Mouse (Mus musculus) midbrain, embryonic 16.5 days (tissue): ENCODE results near the gene Ehd4. TPM values are rescaled to one million over a fixed set of nuclear protein-coding genes. Genes with fewer than 3 reads are reported as not detected.

Experiments used
- ATAC-seq: fragments of 200-750 bp; cut with Nextera tagmentation; 2 replicates; pipeline ENCODE4 v1.8.0; 2017; ENCODE audit warnings: moderate TSS enrichment
- H3K27ac ChIP-seq: fragments of 300-500 bp; sonication (generic); 2 replicates; pipeline ENCODE4 v1.5.1; 2014; ENCODE audit warnings: mild to moderate bottlenecking, low read length, mixed read lengths
- H3K27me3 ChIP-seq: fragments of 300-500 bp; sonication (generic); 2 replicates; pipeline ENCODE4 v1.6.1; 2014; ENCODE audit warnings: low read depth, low read length, mixed read lengths; ENCODE audit not compliant: control insufficient read depth, insufficient read depth
- H3K36me3 ChIP-seq: fragments of 300-500 bp; sonication (generic); 2 replicates; pipeline ENCODE4 v1.6.1; 2014; ENCODE audit warnings: mild to moderate bottlenecking, low read length, moderate library complexity, mixed read lengths; ENCODE audit not compliant: control insufficient read depth, insufficient read depth
- H3K4me1 ChIP-seq: fragments of 300-500 bp; sonication (generic); 2 replicates; pipeline ENCODE4 v1.6.1; 2014; ENCODE audit warnings: mild to moderate bottlenecking, low read length, mixed read lengths; ENCODE audit not compliant: control insufficient read depth, insufficient read depth
- H3K4me2 ChIP-seq: fragments of 300-500 bp; sonication (generic); 2 replicates; pipeline ENCODE4 v1.6.1; 2014; ENCODE audit warnings: mild to moderate bottlenecking, low read length, mixed read lengths
- H3K4me3 ChIP-seq: fragments of 300-500 bp; sonication (generic); 2 replicates; pipeline ENCODE4 v1.5.1; 2014; ENCODE audit warnings: low read depth, mild to moderate bottlenecking, low read length, moderate library complexity, mixed read lengths
- H3K9ac ChIP-seq: fragments of 300-500 bp; sonication (generic); 2 replicates; pipeline ENCODE4 v1.6.1; 2014; ENCODE audit warnings: low read depth, low read length, mixed read lengths
- H3K9me3 ChIP-seq: fragments of 300-500 bp; sonication (generic); replicated peaks from 2 replicates; pipeline ENCODE4 v1.6.1; 2014; ENCODE audit warnings: mild to moderate bottlenecking, low read length, mixed read lengths; ENCODE audit not compliant: control insufficient read depth, poor library complexity, severe bottlenecking
- WGBS: fragments of 180-500 bp; shearing (Covaris S2); extraction: QIAGEN DNeasy Blood & Tissue Kit; methylation state at CpG from one replicate; pipeline ENCODE4 v1.1.7; 2014; 5-methylcytosine and 5-hydroxymethylcytosine counted together
- polyA plus RNA-seq: library from polyadenylated mRNA; unstranded; fragments of >200 nt; fragmentation: Nextera tagmentation; extraction: Ambion mirVana; gene quantifications from 2 replicates; pipeline ENCODE4 v1.2.1, GENCODE M21; 2015

Gene Ehd4
- polyA plus RNA-seq, 1 experiment from 2014 or later = 11.5 TPM

DNA sequence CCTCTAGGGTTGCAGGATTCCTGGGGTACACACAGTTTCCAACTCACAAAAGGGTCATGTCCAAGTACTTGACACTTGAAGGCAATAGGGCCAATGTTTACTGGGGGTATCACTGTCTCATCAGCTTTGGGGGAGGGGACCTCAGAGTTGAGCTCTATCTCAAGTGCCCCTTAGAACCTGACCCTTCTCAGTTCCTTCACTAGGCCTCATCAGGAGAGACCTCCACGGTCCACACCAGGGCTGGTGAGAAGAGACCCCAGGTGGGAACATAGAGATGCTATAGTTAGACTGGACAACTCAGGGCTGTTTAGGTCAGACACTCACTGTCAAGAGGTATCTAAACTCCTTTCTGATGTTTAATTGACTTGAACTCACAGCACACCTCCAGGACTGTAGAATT, 15.3 kb downstream of the Ehd4 start:
- H3K9ac ChIP-seq = no peak overlapping the region
- no peak for ATAC-seq
- H3K9me3 ChIP-seq = no peaks in the 10 kb centered on the region
- no peak overlapping the region for H3K27ac ChIP-seq
- H3K27me3 ChIP-seq = no peaks in the 10 kb centered on the region
- no peak overlapping the region for H3K4me2 ChIP-seq
- no peaks in the 10 kb centered on the region for H3K36me3 ChIP-seq
- 93% methylated on average over 1 of the region's 1 CpGs for WGBS
- no peaks in the 10 kb centered on the region for H3K4me1 ChIP-seq
- H3K4me3 ChIP-seq = no peak overlapping the region

DNA sequence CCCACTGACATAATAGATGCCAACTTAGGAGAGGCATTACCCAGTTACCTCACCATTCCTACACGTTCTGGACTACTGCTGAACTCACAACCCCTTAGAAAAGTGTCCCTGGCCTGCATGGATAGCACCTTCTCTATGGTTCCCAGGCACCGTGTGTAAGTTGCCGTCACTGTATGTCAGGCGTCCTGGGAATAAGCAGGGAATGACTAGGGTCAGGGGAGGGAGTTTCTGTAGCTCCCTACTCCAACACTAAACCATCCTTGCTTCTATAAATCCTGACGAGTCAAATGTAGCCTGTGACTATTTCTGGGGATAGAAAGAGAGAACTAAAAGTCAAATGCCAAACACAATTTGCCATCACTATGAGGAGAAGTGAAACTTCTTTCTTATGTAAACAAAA, 17.1 kb downstream of the Ehd4 start:
- H3K27ac ChIP-seq = no peak overlapping the region
- no peak overlapping the region for H3K9ac ChIP-seq
- WGBS = 80% methylated on average over 5 of the region's 5 CpGs
- H3K4me1 ChIP-seq = no peaks in the 10 kb centered on the region
- no peaks in the 10 kb centered on the region for H3K36me3 ChIP-seq
- no peak overlapping the region for H3K4me3 ChIP-seq
- no peak overlapping the region for H3K4me2 ChIP-seq
- H3K9me3 ChIP-seq = no peaks in the 10 kb centered on the region
- no peaks in the 10 kb centered on the region for H3K27me3 ChIP-seq
- no peak for ATAC-seq

DNA sequence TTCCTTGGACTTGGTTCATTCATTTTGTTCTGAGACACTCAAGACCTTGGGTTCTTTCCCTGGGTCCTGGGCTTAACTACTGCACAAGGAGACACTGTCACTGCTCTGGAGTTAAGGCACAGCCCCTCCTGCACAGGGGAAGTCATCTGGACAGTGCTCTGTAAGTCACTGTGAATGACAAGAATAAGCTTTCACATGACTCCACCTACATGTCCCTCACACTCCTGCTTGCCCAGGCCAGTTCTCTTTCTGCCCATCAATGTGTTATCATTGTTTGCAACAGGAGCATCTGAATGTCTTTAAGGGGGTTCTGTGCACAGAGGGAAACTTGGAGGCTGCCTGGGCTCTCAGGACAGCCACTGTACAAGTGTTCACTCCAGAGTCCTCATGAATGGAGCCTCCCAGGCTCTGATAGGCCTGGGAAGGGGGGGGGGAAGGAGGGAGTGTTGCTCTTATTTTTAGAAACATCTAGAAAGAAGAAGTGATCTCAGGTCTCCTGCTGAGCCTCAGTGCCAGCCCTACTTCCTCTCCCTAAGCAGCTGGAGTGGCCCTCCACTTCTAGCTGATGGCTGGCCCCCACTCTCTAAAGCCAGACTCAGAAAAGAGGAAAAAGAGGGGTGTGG, 19.8 kb downstream of the Ehd4 start:
- Histone ChIP-seq H3K9ac (no peak overlapping the region), H3K4me2 (no peak overlapping the region), H3K36me3 (no peaks in the 10 kb centered on the region), H3K27me3 (no peaks in the 10 kb centered on the region), H3K9me3 (no peaks in the 10 kb centered on the region), H3K4me1 (no peaks in the 10 kb centered on the region), H3K27ac (no peak overlapping the region), H3K4me3 (no peak overlapping the region)
- no peak for ATAC-seq

DNA sequence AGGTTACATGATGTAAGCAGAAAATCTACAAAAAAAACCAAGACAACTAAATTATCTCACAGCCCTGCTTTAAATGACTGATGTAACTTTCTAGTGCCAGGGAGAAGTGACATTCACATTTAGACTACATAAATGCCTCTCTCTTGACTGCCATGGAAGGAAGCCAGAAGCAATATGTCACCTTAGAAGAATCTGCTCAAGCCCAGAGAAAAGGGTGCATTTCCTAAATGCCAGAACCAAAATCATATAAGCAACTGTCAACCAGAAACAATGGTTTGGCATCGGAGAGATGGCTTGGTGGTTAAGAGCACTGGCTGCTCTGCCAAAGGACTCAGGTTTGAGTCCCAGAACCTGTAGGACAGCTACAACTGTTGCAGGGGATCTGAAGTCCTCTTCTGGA, 22.5 kb downstream of the Ehd4 start:
- H3K4me2 ChIP-seq = no peak overlapping the region
- H3K27me3 ChIP-seq = no peaks in the 10 kb centered on the region
- H3K36me3 ChIP-seq = no peaks in the 10 kb centered on the region
- no peak overlapping the region for H3K9ac ChIP-seq
- H3K27ac ChIP-seq = no peak overlapping the region
- no peaks in the 10 kb centered on the region for H3K9me3 ChIP-seq
- WGBS = 93% methylated on average over 1 of the region's 1 CpGs
- no peak for ATAC-seq
- H3K4me3 ChIP-seq = no peak overlapping the region
- H3K4me1 ChIP-seq = no peaks in the 10 kb centered on the region

DNA sequence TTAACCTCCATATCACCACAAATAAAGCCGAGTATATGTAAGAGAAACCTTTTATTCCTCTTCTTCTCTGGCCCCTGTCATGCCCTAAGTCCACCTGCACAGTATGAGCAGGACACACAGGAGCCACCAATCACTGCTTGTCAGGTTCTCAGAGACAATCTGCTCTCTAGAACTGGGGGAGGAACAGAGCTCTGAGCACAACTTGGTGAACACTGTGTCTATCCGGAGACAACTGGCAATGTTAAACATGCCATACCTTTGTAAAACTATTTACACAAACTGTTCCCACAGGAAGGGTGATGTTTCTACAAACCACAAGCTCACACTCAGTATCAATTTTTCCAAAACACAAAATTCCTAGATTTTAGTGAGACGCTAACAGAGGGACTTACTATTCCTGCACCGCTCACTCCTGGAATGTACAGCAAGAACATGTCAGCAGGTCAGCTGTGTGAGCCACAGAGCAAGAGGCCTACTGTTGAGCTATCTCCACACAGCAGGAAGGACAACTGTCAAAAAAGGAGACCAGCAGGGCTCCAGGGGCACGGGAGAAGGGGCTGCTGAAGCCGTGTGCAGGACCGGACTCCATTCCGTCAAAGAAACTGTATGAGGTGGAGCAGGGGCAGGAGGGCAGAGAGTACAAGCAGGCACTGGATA, 25.0 kb downstream of the Ehd4 start:
- no peak overlapping the region for H3K27ac ChIP-seq
- H3K9me3 ChIP-seq = no peaks in the 10 kb centered on the region
- H3K4me3 ChIP-seq = no peak overlapping the region
- no peaks in the 10 kb centered on the region for H3K27me3 ChIP-seq
- H3K4me2 ChIP-seq = no peak overlapping the region
- no peak for ATAC-seq
- 72% methylated on average over 8 of the region's 8 CpGs for WGBS
- H3K9ac ChIP-seq = no peak overlapping the region
- no peaks in the 10 kb centered on the region for H3K4me1 ChIP-seq
- H3K36me3 ChIP-seq = no peaks in the 10 kb centered on the region

DNA sequence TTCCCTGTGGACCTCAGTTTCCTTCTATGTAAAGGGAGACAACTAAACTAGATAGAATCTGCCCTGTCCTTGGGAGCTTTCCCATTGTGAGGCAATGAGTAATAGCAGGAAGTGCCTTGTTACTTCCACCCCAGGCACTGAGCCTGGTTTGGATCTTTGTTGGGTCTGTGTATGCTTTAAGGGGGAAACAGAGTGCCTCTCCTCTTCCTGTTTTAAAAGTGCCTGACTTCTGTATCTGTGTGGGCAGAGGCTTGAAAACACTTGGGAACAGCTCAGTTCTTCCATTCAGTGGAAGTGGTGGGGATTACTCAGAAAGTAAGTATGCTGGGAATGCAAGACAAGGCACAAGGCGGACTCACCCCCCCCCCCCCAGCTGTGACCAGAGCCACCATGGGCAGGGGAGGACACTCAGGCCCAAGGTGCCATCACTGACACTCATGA, 25.8 kb downstream of the Ehd4 start:
- Histone ChIP-seq H3K4me3 (no peak overlapping the region), H3K27ac (no peak overlapping the region), H3K36me3 (no peaks in the 10 kb centered on the region), H3K9ac (no peak overlapping the region), H3K4me1 (no peaks in the 10 kb centered on the region), H3K4me2 (no peak overlapping the region), H3K27me3 (no peaks in the 10 kb centered on the region), H3K9me3 (no peaks in the 10 kb centered on the region)
- ATAC-seq = no peak
- 60% methylated on average over 1 of the region's 1 CpGs for WGBS

DNA sequence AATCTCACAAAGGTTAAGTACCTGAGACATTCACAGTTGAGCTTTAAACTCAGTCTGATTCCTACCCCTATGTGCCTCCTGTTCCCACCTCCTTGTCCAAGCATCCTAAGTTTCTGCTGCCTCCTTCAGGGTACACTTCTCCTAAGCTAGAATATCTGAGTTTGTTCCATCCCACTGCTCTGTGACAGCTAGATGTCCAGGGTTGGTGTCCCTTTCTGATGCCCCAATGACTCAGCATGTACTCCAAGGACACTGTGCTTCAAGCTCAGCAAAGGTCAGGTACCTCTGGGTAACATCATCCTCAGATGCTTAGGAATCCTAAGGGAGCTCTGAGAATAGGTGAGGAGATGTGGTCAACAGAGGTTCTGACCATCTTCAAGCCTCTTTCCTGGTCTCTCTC, 26.4 kb downstream of the Ehd4 start:
- Histone ChIP-seq H3K4me1 (no peaks in the 10 kb centered on the region), H3K4me3 (no peak overlapping the region), H3K27ac (no peak overlapping the region)

DNA sequence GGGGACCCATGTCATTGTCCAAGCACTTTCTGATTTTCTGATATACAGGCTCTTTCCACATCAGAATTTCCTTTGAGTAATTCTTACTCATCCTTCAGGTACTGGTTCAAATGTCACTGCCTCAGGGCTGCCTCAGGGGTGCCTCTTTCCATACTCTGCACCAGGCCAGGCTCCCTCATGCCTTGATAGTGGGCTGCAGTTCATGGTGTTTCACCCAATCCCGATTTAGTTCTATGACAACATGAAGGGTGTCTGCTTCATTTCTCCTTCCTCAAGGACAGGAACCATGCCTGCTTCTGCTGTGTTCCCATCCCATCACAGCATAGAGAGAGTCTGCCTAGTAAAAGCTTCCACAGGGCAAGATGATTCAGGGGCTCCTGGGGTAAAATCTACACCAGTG, 27.5 kb downstream of the Ehd4 start:
- Histone ChIP-seq H3K4me1 (no peaks in the 10 kb centered on the region), H3K4me3 (no peak overlapping the region), H3K4me2 (no peak overlapping the region), H3K27ac (no peak overlapping the region), H3K9ac (no peak overlapping the region), H3K36me3 (no peaks in the 10 kb centered on the region), H3K27me3 (no peaks in the 10 kb centered on the region), H3K9me3 (no peaks in the 10 kb centered on the region)
- no peak for ATAC-seq
- 79% methylated on average over 1 of the region's 1 CpGs for WGBS

More for the DNA sequence above, 26.4 kb downstream of the Ehd4 start:
- ATAC-seq = no peak
- H3K9me3 ChIP-seq = no peaks in the 10 kb centered on the region
- no peak overlapping the region for H3K9ac ChIP-seq
- no peak overlapping the region for H3K4me2 ChIP-seq
- no peaks in the 10 kb centered on the region for H3K27me3 ChIP-seq
- no peaks in the 10 kb centered on the region for H3K36me3 ChIP-seq

DNA sequence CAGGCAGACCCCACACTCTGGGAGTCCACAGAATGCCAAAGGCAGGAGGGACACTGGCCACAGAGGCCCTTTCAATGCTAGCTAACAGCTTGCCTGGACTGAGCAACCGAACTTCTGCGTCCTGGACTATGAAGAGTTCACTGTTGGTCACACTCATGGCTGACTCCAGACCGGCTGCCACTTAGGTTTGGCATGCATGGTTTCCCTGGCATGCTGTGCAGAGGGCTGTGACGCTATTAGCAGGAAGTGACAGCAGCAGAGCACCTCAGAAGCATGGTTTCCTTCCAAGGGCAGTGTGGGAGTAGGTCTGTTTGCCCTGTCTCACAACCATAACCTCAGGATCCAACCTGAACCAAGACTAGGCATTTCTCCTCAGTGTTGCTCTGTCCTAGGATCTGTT, 28.0 kb downstream of the Ehd4 start:
- H3K4me2 ChIP-seq = no peak overlapping the region
- H3K27me3 ChIP-seq = no peaks in the 10 kb centered on the region
- no peak overlapping the region for H3K9ac ChIP-seq
- H3K4me3 ChIP-seq = no peak overlapping the region
- H3K36me3 ChIP-seq = no peaks in the 10 kb centered on the region
- no peak overlapping the region for H3K27ac ChIP-seq
- WGBS = 91% methylated on average over 4 of the region's 4 CpGs
- no peak for ATAC-seq
- H3K9me3 ChIP-seq = no peaks in the 10 kb centered on the region
- H3K4me1 ChIP-seq = no peaks in the 10 kb centered on the region
